Mouse (Mus musculus): Measurements from ENCODE around the gene Gm37240. TPM values are rescaled to one million over a fixed set of nuclear protein-coding genes. Genes with fewer than 3 reads are reported as not detected.

The Gm37240 gene
- polyA plus RNA-seq, 1 experiment from 2014 or later, result 0.21 TPM

- Histone ChIP-seq H3K27me3 (no peaks in the 10 kb centered on the region), H3K9me3 (replicated peaks) (peaks cover 5% of the 10 kb centered on the region; the same call in 1 of the 2 replicates), H3K4me1 (replicated peaks) (peaks cover 37% of the 10 kb centered on the region), H3K9ac (no peak overlapping the region), H3K4me3 (replicated peaks) (no peak overlapping the region), H3K4me2 (no peak overlapping the region), H3K27ac (no peak overlapping the region), H3K36me3 (no peaks in the 10 kb centered on the region)
- DNase-seq (no peak), ATAC-seq (ENCODE audit: low read depth) (no peak)
- 57% methylated on average over 9 of the region's 9 CpGs for WGBS (ENCODE audit: insufficient replicate concordance)
Measured at GRCm38 (mm10) chr3:84705224-84705623, 1182.1 kb downstream of the Gm37240 start.

- DNase-seq, result peak; percentile 50
- H3K27me3 ChIP-seq, result no peaks in the 10 kb centered on the region
- H3K4me1 ChIP-seq (replicated peaks), result peaks cover 42% of the 10 kb centered on the region
- H3K4me3 ChIP-seq (replicated peaks), result peak overlapping the region; percentile 24
- peak; percentile 92 for ATAC-seq (ENCODE audit: low read depth)
- no peaks in the 10 kb centered on the region for H3K36me3 ChIP-seq
- peak overlapping the region; percentile 75 for H3K27ac ChIP-seq
- peaks cover 5% of the 10 kb centered on the region; the same call in 1 of the 2 replicates for H3K9me3 ChIP-seq (replicated peaks)
- H3K9ac ChIP-seq, result peak overlapping the region; percentile 35
- H3K4me2 ChIP-seq, result peak overlapping the region; percentile 59
- WGBS (ENCODE audit: insufficient replicate concordance), result 32% methylated on average over 11 of the region's 11 CpGs
Measured at GRCm38 (mm10) chr3:84703083-84703810, 1184.1 kb downstream of the Gm37240 start.

- Histone ChIP-seq H3K36me3 (no peaks in the 10 kb centered on the region), H3K4me2 (no peak overlapping the region), H3K9me3 (replicated peaks) (peaks cover under 1% of the 10 kb centered on the region; the same call in 1 of the 2 replicates), H3K27ac (peak overlapping the region; percentile 75; the same call in 1 of the 2 replicates), H3K4me3 (replicated peaks) (no peak overlapping the region), H3K27me3 (no peaks in the 10 kb centered on the region), H3K4me1 (replicated peaks) (peaks cover 42% of the 10 kb centered on the region), H3K9ac (no peak overlapping the region)
- WGBS (ENCODE audit: insufficient replicate concordance), result 93% methylated on average over 5 of the region's 5 CpGs
- no peak for ATAC-seq (ENCODE audit: low read depth)
- no peak for DNase-seq
Measured at GRCm38 (mm10) chr3:84701964-84702363, 1185.4 kb downstream of the Gm37240 start.

DNA sequence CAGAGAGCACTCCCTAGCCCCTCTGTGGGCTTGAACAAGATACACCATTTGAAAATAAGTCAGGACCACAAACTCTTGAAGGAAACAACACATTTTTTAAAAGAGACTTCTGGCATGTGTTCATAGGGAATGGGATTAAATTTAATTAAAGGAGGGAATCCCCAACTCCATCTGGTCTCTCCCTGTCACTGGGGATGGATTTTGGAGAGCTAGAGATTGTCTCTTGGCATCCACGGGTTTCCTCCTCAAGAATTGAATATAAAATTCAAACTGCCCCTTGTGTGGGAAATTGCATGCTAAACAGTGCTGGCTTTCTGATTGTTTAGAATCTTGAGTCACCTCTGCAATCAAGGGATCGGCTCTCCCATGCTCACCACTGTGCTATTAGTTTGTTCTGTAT, 1185.8 kb downstream of the Gm37240 start:
- H3K4me3 ChIP-seq (replicated peaks), result no peak overlapping the region
- peaks cover 47% of the 10 kb centered on the region for H3K4me1 ChIP-seq (replicated peaks)
- DNase-seq, result no peak
- 73% methylated on average over 2 of the region's 2 CpGs for WGBS (ENCODE audit: insufficient replicate concordance)
- no peak overlapping the region for H3K9ac ChIP-seq
- no peak for ATAC-seq (ENCODE audit: low read depth)
- no peaks in the 10 kb centered on the region for H3K27me3 ChIP-seq
- no peaks in the 10 kb centered on the region for H3K36me3 ChIP-seq
- H3K4me2 ChIP-seq, result no peak overlapping the region
- no peaks in the 10 kb centered on the region for H3K9me3 ChIP-seq (replicated peaks)
- H3K27ac ChIP-seq, result no peak overlapping the region

DNA sequence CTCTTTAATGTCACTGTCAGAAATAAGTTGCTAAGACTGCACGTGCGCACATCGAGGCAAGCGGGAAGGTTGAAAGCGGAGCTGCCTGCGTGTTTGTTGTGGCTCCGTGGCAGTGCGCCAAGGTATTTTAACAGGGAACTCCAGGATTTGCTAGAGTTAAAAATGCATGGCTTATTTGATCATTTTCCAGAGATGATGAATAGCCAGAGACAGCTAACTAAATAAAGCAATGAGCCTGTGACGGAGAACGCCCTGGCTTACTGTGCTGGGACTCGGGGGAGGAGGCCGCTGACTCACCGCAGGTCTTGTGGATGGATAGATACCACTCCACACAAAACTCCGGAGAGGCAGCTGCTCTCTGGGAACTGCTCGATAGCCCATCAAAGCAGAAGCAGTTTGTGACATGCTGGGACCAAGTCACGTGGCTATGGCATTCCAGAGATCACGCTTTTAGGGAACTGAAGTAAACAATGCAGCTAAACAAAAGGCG, 1190.8 kb downstream of the Gm37240 start:
- no peak overlapping the region for H3K27ac ChIP-seq

DNA sequence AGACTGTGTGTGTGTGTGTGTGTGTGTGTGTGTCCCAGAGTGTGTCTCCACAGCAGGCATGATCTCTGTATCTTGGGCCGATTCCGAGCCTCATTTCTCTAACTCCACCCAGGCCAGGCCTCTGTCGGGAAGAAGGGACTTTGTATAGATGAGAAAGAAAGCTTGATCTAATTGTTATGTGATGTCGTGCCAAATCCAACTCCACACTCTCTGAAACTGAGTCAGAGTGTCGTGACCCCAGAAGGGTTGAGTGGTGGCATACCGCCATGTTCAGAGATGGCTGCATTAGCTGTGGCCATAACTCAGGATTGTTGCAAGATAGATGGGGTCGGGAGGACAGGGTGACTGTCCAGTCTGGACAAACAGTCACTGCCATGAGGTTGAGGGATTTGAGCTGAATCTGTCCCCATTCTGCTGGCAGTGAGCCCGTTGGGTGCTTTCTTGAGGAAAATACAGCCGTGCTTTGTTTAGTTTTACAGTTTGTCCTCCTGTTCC, 1191.4 kb downstream of the Gm37240 start:
- ATAC-seq (ENCODE audit: low read depth) (no peak), DNase-seq (no peak)
- Histone ChIP-seq H3K27me3 (0 out of 2 replicates have a peak, but pooled peaks cover 8% of the 10 kb centered on the region), H3K4me1 (replicated peaks) (peaks cover 23% of the 10 kb centered on the region), H3K27ac (no peak overlapping the region), H3K4me3 (replicated peaks) (no peak overlapping the region), H3K36me3 (no peaks in the 10 kb centered on the region), H3K9me3 (replicated peaks) (no peaks in the 10 kb centered on the region), H3K9ac (no peak overlapping the region), H3K4me2 (no peak overlapping the region)
- WGBS (ENCODE audit: insufficient replicate concordance), result 69% methylated on average over 9 of the region's 9 CpGs

More for the DNA sequence above, 1190.8 kb downstream of the Gm37240 start:
- H3K36me3 ChIP-seq, result no peaks in the 10 kb centered on the region
- peaks cover 28% of the 10 kb centered on the region for H3K4me1 ChIP-seq (replicated peaks)
- no peak overlapping the region for H3K4me2 ChIP-seq
- no peak overlapping the region for H3K4me3 ChIP-seq (replicated peaks)
- 0 out of 2 replicates have a peak, but pooled peaks cover 7% of the 10 kb centered on the region for H3K27me3 ChIP-seq
- no peaks in the 10 kb centered on the region for H3K9me3 ChIP-seq (replicated peaks)
- H3K9ac ChIP-seq, result no peak overlapping the region
- no peak for DNase-seq
- no peak for ATAC-seq (ENCODE audit: low read depth)
- 56% methylated on average over 18 of the region's 18 CpGs for WGBS (ENCODE audit: insufficient replicate concordance)

- no peak for ATAC-seq (ENCODE audit: low read depth)
- Histone ChIP-seq H3K4me3 (replicated peaks) (no peak overlapping the region), H3K4me1 (replicated peaks) (peaks cover 18% of the 10 kb centered on the region), H3K9me3 (replicated peaks) (no peaks in the 10 kb centered on the region), H3K27ac (no peak overlapping the region), H3K36me3 (no peaks in the 10 kb centered on the region), H3K4me2 (no peak overlapping the region), H3K27me3 (0 out of 2 replicates have a peak, but pooled peaks cover 8% of the 10 kb centered on the region), H3K9ac (no peak overlapping the region)
- no peak for DNase-seq
- WGBS (ENCODE audit: insufficient replicate concordance), result 59% methylated on average over 9 of the region's 9 CpGs
Measured at GRCm38 (mm10) chr3:84695418-84695817, 1191.9 kb downstream of the Gm37240 start.

DNA sequence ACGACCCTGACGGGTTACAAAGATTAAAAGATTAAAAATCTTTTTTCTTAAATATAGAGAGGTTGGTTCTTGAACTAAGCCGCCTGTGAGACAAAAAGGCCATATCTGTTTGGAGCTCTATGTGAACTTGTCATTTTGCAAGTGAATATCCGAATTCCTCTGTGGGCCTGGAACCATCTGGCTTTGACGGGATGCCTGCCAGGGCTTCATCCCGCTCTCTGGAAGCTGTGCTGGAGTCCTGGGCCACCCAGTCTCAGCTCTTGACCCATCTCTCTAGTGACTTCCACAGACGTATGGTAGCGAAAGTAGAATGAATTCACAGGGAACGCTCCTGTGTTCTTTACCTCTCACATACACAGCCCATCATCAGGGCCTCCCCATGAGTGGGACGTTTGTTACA, 1193.4 kb downstream of the Gm37240 start:
- H3K27me3 ChIP-seq, result peaks cover 13% of the 10 kb centered on the region; the same call in 1 of the 2 replicates
- no peak overlapping the region for H3K4me3 ChIP-seq (replicated peaks)
- DNase-seq (no peak), ATAC-seq (ENCODE audit: low read depth) (no peak)
- H3K4me2 ChIP-seq, result no peak overlapping the region
- peaks cover 12% of the 10 kb centered on the region for H3K4me1 ChIP-seq (replicated peaks)
- H3K9ac ChIP-seq, result no peak overlapping the region
- no peaks in the 10 kb centered on the region for H3K36me3 ChIP-seq
- WGBS (ENCODE audit: insufficient replicate concordance), result 61% methylated on average over 10 of the region's 10 CpGs
- H3K9me3 ChIP-seq (replicated peaks), result no peaks in the 10 kb centered on the region
- no peak overlapping the region for H3K27ac ChIP-seq

- H3K4me2 ChIP-seq, result no peak overlapping the region
- H3K36me3 ChIP-seq, result no peaks in the 10 kb centered on the region
- 45% methylated on average over 4 of the region's 4 CpGs for WGBS (ENCODE audit: insufficient replicate concordance)
- no peak overlapping the region for H3K4me3 ChIP-seq (replicated peaks)
- H3K27ac ChIP-seq, result no peak overlapping the region
- H3K27me3 ChIP-seq, result peaks cover 13% of the 10 kb centered on the region; the same call in 1 of the 2 replicates
- H3K9ac ChIP-seq, result no peak overlapping the region
- H3K4me1 ChIP-seq (replicated peaks), result peaks cover 12% of the 10 kb centered on the region
- H3K9me3 ChIP-seq (replicated peaks), result no peaks in the 10 kb centered on the region
- DNase-seq (no peak), ATAC-seq (ENCODE audit: low read depth) (no peak)
Measured at GRCm38 (mm10) chr3:84692647-84693199, 1194.6 kb downstream of the Gm37240 start.

GRCm38 (mm10) chr3:84690091-84690771, 1197.1 kb downstream of the Gm37240 start:
- peaks cover 13% of the 10 kb centered on the region; the same call in 1 of the 2 replicates for H3K27me3 ChIP-seq
- WGBS (ENCODE audit: insufficient replicate concordance), result 66% methylated on average over 7 of the region's 7 CpGs
- no peaks in the 10 kb centered on the region for H3K36me3 ChIP-seq
- H3K4me2 ChIP-seq, result no peak overlapping the region
- ATAC-seq (ENCODE audit: low read depth) (no peak), DNase-seq (no peak)
- no peak overlapping the region for H3K27ac ChIP-seq
- H3K4me3 ChIP-seq (replicated peaks), result no peak overlapping the region
- no peaks in the 10 kb centered on the region for H3K9me3 ChIP-seq (replicated peaks)
- H3K4me1 ChIP-seq (replicated peaks), result peaks cover 4% of the 10 kb centered on the region; the same call in 1 of the 2 replicates
- H3K9ac ChIP-seq, result no peak overlapping the region

GRCm38 (mm10) chr3:84689656-84690055, 1197.7 kb downstream of the Gm37240 start:
- Histone ChIP-seq H3K4me3 (replicated peaks) (no peak overlapping the region), H3K4me1 (replicated peaks) (peaks cover 4% of the 10 kb centered on the region; the same call in 1 of the 2 replicates), H3K27ac (no peak overlapping the region), H3K36me3 (no peaks in the 10 kb centered on the region), H3K9me3 (replicated peaks) (no peaks in the 10 kb centered on the region), H3K27me3 (peaks cover 13% of the 10 kb centered on the region; the same call in 1 of the 2 replicates), H3K9ac (no peak overlapping the region), H3K4me2 (no peak overlapping the region)
- DNase-seq, result no peak
- WGBS (ENCODE audit: insufficient replicate concordance), result 71% methylated on average over 2 of the region's 2 CpGs
- ATAC-seq (ENCODE audit: low read depth), result no peak

Data from liver, embryonic 13.5 days (tissue).